Mouse (Mus musculus): ENCODE data around the gene Vamp9.

GRCm38 (mm10) chr5:99983452-99984061, 77.5 kb downstream of the Vamp9 start:
- TF ChIP-seq POLR2A (IDR thresholded peaks at IDR 0.05; ENCODE audit: low read depth, low read length) (no peak), CTCF (IDR thresholded peaks at IDR 0.05; ENCODE audit: extremely low read depth, insufficient read length, insufficient replicate concordance, low read depth, low read length) (no peak)

All from small intestine, adult 2 months (tissue).